10 mouse cellular contexts compared by ENCODE assay signal in genomic region chr2:164948962-164949361, GRCm38 (mm10). TPM values are rescaled to one million over a fixed set of nuclear protein-coding genes. Genes with fewer than 3 reads are reported as not detected.
DNase-seq lines count a peak whose midpoint lies in the region; ATAC-seq and TF ChIP-seq lines count a peak whose summit lies in the region.
"Had no signal": no experiment of that assay in that cellular context is flagged by ENCODE, and none has a peak within 500 bp of the region (broad histone marks: within the 10 kb centered on the region; RNA-seq: fewer than 3 reads in every experiment).

No protein-coding gene starts in this region.

- H3K9ac ChIP-seq in heart, postnatal 0 days (replicated peaks; ENCODE audit: low read depth, low read length): no peak overlapping the region
- no peak overlapping the region for H3K9ac ChIP-seq in embryonic facial prominence, embryonic 12.5 days
- H3K9ac ChIP-seq in intestine, embryonic 15.5 days: no peak overlapping the region
- H3K9ac ChIP-seq in neural tube, embryonic 12.5 days: no peak overlapping the region

- no peaks in the 10 kb centered on the region for H3K9me3 ChIP-seq in heart, postnatal 0 days (replicated peaks; ENCODE audit: control insufficient read depth, low read length)
- no peaks in the 10 kb centered on the region for H3K9me3 ChIP-seq in embryonic facial prominence, embryonic 12.5 days
- no peaks in the 10 kb centered on the region for H3K9me3 ChIP-seq in intestine, embryonic 15.5 days
- H3K9me3 ChIP-seq in neural tube, embryonic 12.5 days: no peaks in the 10 kb centered on the region

- H3K4me3 ChIP-seq in heart, postnatal 0 days (ENCODE audit: low read depth, low read length): peak overlapping the region; percentile 18
- peak overlapping the region; percentile 13; the same call in 1 of the 2 replicates for H3K4me3 ChIP-seq in embryonic facial prominence, embryonic 12.5 days
- H3K4me3 ChIP-seq in intestine, embryonic 15.5 days (replicated peaks): peak overlapping the region; percentile 20
- H3K4me3 ChIP-seq in neural tube, embryonic 12.5 days: peak overlapping the region; percentile 18; the same call in 1 of the 2 replicates

- no peak overlapping the region for H3K27ac ChIP-seq in heart, postnatal 0 days (ENCODE audit: low read depth)
- H3K27ac ChIP-seq in embryonic facial prominence, embryonic 12.5 days: no peak overlapping the region
- H3K27ac ChIP-seq in intestine, embryonic 15.5 days: no peak overlapping the region
- H3K27ac ChIP-seq in neural tube, embryonic 12.5 days: no peak overlapping the region

- no peak for TF ChIP-seq EP300 in heart, postnatal 0 days (IDR thresholded peaks at IDR 0.05; ENCODE audit: low read depth)

- ATAC-seq in heart, postnatal 0 days (ENCODE audit: insufficient read depth, low read depth): no peak
- no peak for ATAC-seq in embryonic facial prominence, embryonic 12.5 days (ENCODE audit: insufficient number of reproducible peaks, insufficient read depth, low FRiP score, low TSS enrichment)
- no peak for ATAC-seq in intestine, embryonic 15.5 days
- ATAC-seq in neural tube, embryonic 12.5 days (ENCODE audit: low FRiP score, low read depth): no peak

- peaks cover 76% of the 10 kb centered on the region for H3K27me3 ChIP-seq in heart, postnatal 0 days (ENCODE audit: control insufficient read depth, insufficient read depth, low read length)
- peaks cover 72% of the 10 kb centered on the region for H3K27me3 ChIP-seq in embryonic facial prominence, embryonic 12.5 days
- H3K27me3 ChIP-seq in intestine, embryonic 15.5 days (replicated peaks): peaks cover 63% of the 10 kb centered on the region
- peaks cover 75% of the 10 kb centered on the region for H3K27me3 ChIP-seq in neural tube, embryonic 12.5 days (replicated peaks)

- WGBS in heart, postnatal 0 days: 11% methylated on average over 25 of the region's 25 CpGs
- 6% methylated on average over 25 of the region's 25 CpGs for WGBS in embryonic facial prominence, embryonic 12.5 days
- 8% methylated on average over 25 of the region's 25 CpGs for WGBS in intestine, embryonic 15.5 days
- 5% methylated on average over 25 of the region's 25 CpGs for WGBS in neural tube, embryonic 12.5 days

- H3K4me2 ChIP-seq in heart, postnatal 0 days (ENCODE audit: low read depth, low read length): peak overlapping the region; percentile 22
- peak overlapping the region; percentile 35 for H3K4me2 ChIP-seq in embryonic facial prominence, embryonic 12.5 days (replicated peaks)
- H3K4me2 ChIP-seq in intestine, embryonic 15.5 days (replicated peaks): peak overlapping the region; percentile 32
- peak overlapping the region; percentile 48 for H3K4me2 ChIP-seq in neural tube, embryonic 12.5 days (replicated peaks)

- no peaks in the 10 kb centered on the region for H3K36me3 ChIP-seq in heart, postnatal 0 days (replicated peaks; ENCODE audit: control insufficient read depth, insufficient read depth, low read length)
- no peaks in the 10 kb centered on the region for H3K36me3 ChIP-seq in embryonic facial prominence, embryonic 12.5 days
- H3K36me3 ChIP-seq in intestine, embryonic 15.5 days: no peaks in the 10 kb centered on the region
- H3K36me3 ChIP-seq in neural tube, embryonic 12.5 days: no peaks in the 10 kb centered on the region

- no peak for DNase-seq in heart, postnatal 0 days (ENCODE audit: low spot score)
- no peak for DNase-seq in heart, postnatal 4 days
- no peak for DNase-seq in cerebellum, adult 11-12 months
- no peak for DNase-seq in cerebellum, adult 9-10 months
- DNase-seq in natural killer cell, adult 2 months (ENCODE audit: low spot score in 2 of 2): no peak
- DNase-seq: gastrocnemius, postnatal 14 days; left cerebral cortex, postnatal 4 days had no signal

- no peaks in the 10 kb centered on the region for H3K4me1 ChIP-seq in heart, postnatal 0 days (ENCODE audit: control insufficient read depth, insufficient read depth)
- peaks cover 17% of the 10 kb centered on the region for H3K4me1 ChIP-seq in embryonic facial prominence, embryonic 12.5 days
- peaks cover 19% of the 10 kb centered on the region; the same call in 1 of the 2 replicates for H3K4me1 ChIP-seq in intestine, embryonic 15.5 days (replicated peaks)
- H3K4me1 ChIP-seq in neural tube, embryonic 12.5 days: peaks cover 19% of the 10 kb centered on the region

- no peak for TF ChIP-seq CTCF in heart, postnatal 0 days (IDR thresholded peaks at IDR 0.05; ENCODE audit: low read depth)

RNA-seq across cellular contexts. Expression of gene Mmp9, which starts 8.4 kb away (rescaled TPM):
- 0.08 and 2.1 TPM in 2 replicates for total RNA-seq in heart, postnatal 0 days (2014; rRNA removed; ENCODE audit: low replicate concordance)
- polyA plus RNA-seq in heart, postnatal 0 days (2015; fragmentation: Nextera tagmentation; extraction: Ambion mirVana): 0.32 and 0.64 TPM in 2 replicates
- total RNA-seq in heart, postnatal 4 days (2021): under 1 TPM; 0.48 to 0.63 TPM
- polyA plus RNA-seq in embryonic facial prominence, embryonic 12.5 days (2016; fragmentation: Nextera tagmentation; extraction: Ambion mirVana): 4.5 and 4.6 TPM in 2 replicates
- polyA plus RNA-seq in intestine, embryonic 15.5 days (2015; fragmentation: Nextera tagmentation; extraction: Ambion mirVana): 4.9 and 5.2 TPM in 2 replicates
- 5.0 TPM in 2 replicates for polyA plus RNA-seq in neural tube, embryonic 12.5 days (2016; fragmentation: Nextera tagmentation; extraction: Ambion mirVana)

RNA-seq across cellular contexts. Expression of gene Slc12a5, which starts 11.6 kb away (rescaled TPM):
- total RNA-seq in heart, postnatal 0 days (2014; rRNA removed; ENCODE audit: low replicate concordance): 0.50 and 3.5 TPM in 2 replicates
- 0.31 and 0.48 TPM in 2 replicates for polyA plus RNA-seq in heart, postnatal 0 days (2015; fragmentation: Nextera tagmentation; extraction: Ambion mirVana)
- 1 to 10 TPM in 1 of 2 experiments, under 1 TPM in 1; 0.90 to 1.1 TPM for total RNA-seq in heart, postnatal 4 days (2021)
- 1.9 and 2.0 TPM in 2 replicates for polyA plus RNA-seq in embryonic facial prominence, embryonic 12.5 days (2016; fragmentation: Nextera tagmentation; extraction: Ambion mirVana)
- polyA plus RNA-seq in intestine, embryonic 15.5 days (2015; fragmentation: Nextera tagmentation; extraction: Ambion mirVana): 0.80 and 0.97 TPM in 2 replicates
- 12.7 and 13.9 TPM in 2 replicates for polyA plus RNA-seq in neural tube, embryonic 12.5 days (2016; fragmentation: Nextera tagmentation; extraction: Ambion mirVana)

RNA-seq across cellular contexts. Expression of gene Zfp335, which starts 37.4 kb away (rescaled TPM):
- total RNA-seq in heart, postnatal 0 days (2014; rRNA removed; ENCODE audit: low replicate concordance): 18.0 and 19.6 TPM in 2 replicates
- 3.7 TPM in 2 replicates for polyA plus RNA-seq in heart, postnatal 0 days (2015; fragmentation: Nextera tagmentation; extraction: Ambion mirVana)
- 10 to 100 TPM; 14.7 to 15.8 TPM for total RNA-seq in heart, postnatal 4 days (2021)
- 16.9 and 17.4 TPM in 2 replicates for polyA plus RNA-seq in embryonic facial prominence, embryonic 12.5 days (2016; fragmentation: Nextera tagmentation; extraction: Ambion mirVana)
- polyA plus RNA-seq in intestine, embryonic 15.5 days (2015; fragmentation: Nextera tagmentation; extraction: Ambion mirVana): 10.7 and 11.3 TPM in 2 replicates
- polyA plus RNA-seq in neural tube, embryonic 12.5 days (2016; fragmentation: Nextera tagmentation; extraction: Ambion mirVana): 14.5 and 17.2 TPM in 2 replicates
